ENCODE assay signal across 8 mouse cellular contexts in the genomic region with DNA sequence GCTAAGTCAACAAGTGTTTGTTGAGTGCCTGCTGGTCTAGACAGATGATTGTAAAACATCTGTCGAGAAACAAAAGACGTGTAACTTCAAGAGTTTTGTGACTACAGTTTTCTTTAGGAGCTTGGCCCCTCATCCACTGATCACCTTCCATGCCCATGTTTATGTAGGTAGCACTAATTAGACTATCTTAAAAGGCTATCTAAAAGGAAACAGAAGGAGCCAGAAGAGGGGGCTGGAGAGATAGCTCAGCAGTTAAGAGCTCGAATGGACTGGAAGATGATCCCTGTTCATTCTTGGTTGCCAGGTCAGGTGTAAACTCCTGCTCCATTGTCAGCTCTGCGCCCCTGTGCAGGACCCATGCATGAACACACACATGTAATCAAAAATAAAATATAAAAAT. TPM values are rescaled to one million over a fixed set of nuclear protein-coding genes. Genes with fewer than 3 reads are reported as not detected.
A peak's percentile ranks its signal among the peaks of the same experiment; 100 is the strongest.
DNase-seq lines count a peak whose midpoint lies in the region; ATAC-seq and TF ChIP-seq lines count a peak whose summit lies in the region.

No protein-coding gene starts in this region.

- WGBS in forebrain, embryonic 12.5 days: 61% methylated on average over 4 of the region's 4 CpGs
- 21% methylated on average over 4 of the region's 4 CpGs for WGBS in liver, embryonic 14.5 days (ENCODE audit: insufficient replicate concordance)

- peaks cover 31% of the 10 kb centered on the region for H3K4me1 ChIP-seq in E14TG2a.4 (replicated peaks; ENCODE audit: low read depth, low read length)
- peaks cover 13% of the 10 kb centered on the region for H3K4me1 ChIP-seq in forebrain, embryonic 12.5 days
- peaks cover 19 to 40% of the 10 kb centered on the region in 2 experiments for H3K4me1 ChIP-seq in liver, embryonic 14.5 days (replicated peaks; ENCODE audit: control insufficient read depth in 2 of 2, insufficient read depth in 2 of 2, low read length in 1 of 2)

- H3K4me3 ChIP-seq in E14TG2a.4 (replicated peaks; ENCODE audit: low read length): peak overlapping the region; percentile 92
- peak overlapping the region; percentile 85; the same call in 1 of the 2 replicates for H3K4me3 ChIP-seq in forebrain, embryonic 12.5 days (replicated peaks)
- peak overlapping the region; percentile 63 to 72 for H3K4me3 ChIP-seq in liver, embryonic 14.5 days (ENCODE audit: insufficient read depth in 1 of 2, low read depth in 2 of 2, low read length in 2 of 2)

- 0 out of 2 replicates have a peak, but pooled peaks cover 2% of the 10 kb centered on the region for H3K27me3 ChIP-seq in E14TG2a.4 (ENCODE audit: insufficient read depth, low read length)
- H3K27me3 ChIP-seq in forebrain, embryonic 12.5 days: no peaks in the 10 kb centered on the region
- no peaks in the 10 kb centered on the region for H3K27me3 ChIP-seq in liver, embryonic 14.5 days (ENCODE audit: control insufficient read depth, insufficient read depth, low read length)

- H3K9ac ChIP-seq in forebrain, embryonic 12.5 days: no peak overlapping the region
- H3K9ac ChIP-seq in liver, embryonic 14.5 days (replicated peaks): peak overlapping the region; percentile 87

- DNase-seq in CD4-positive, CD25-positive, alpha-beta regulatory T cell, adult 2 months (ENCODE audit: low read depth, low spot score): peak; percentile 16
- DNase-seq in liver, embryonic 14.5 days (ENCODE audit: low read depth in 3 of 3, low spot score in 3 of 3): peak in 2 of 3 experiments; percentile 43 to 58
- no peak for DNase-seq in cerebellum, adult 11 months
- no peak for DNase-seq in spleen, postnatal 14 days (ENCODE audit: low spot score in 2 of 2)
- no peak for DNase-seq in spleen, postnatal 4 days (ENCODE audit: low spot score in 2 of 2)

- no peak for TF ChIP-seq EP300 in liver, embryonic 14.5 days (IDR thresholded peaks at IDR 0.05; ENCODE audit: low read depth)

- peaks cover 30% of the 10 kb centered on the region for H3K36me3 ChIP-seq in E14TG2a.4 (ENCODE audit: insufficient read depth, low read length)
- peaks cover 22% of the 10 kb centered on the region for H3K36me3 ChIP-seq in forebrain, embryonic 12.5 days (replicated peaks)
- H3K36me3 ChIP-seq in liver, embryonic 14.5 days (replicated peaks; ENCODE audit: control insufficient read depth, insufficient read depth, low read depth): peaks cover 18% of the 10 kb centered on the region

- no peak; the same call in 1 of the 2 replicates for TF ChIP-seq CTCF in E14TG2a.4 (conservative IDR thresholded peaks at IDR 0.05; ENCODE audit: low read length)
- peak; percentile 44 for TF ChIP-seq CTCF in liver, embryonic 14.5 days (IDR thresholded peaks at IDR 0.05; ENCODE audit: low read depth)

- H3K27ac ChIP-seq in forebrain, embryonic 12.5 days: no peak overlapping the region
- peak overlapping the region; percentile 84 for H3K27ac ChIP-seq in liver, embryonic 14.5 days

- H3K9me3 ChIP-seq in E14TG2a.4 (ENCODE audit: low read length): 0 out of 2 replicates have a peak, but pooled peaks cover 8% of the 10 kb centered on the region
- H3K9me3 ChIP-seq in forebrain, embryonic 12.5 days: no peaks in the 10 kb centered on the region
- H3K9me3 ChIP-seq in liver, embryonic 14.5 days (ENCODE audit: control insufficient read depth, low read length): no peaks in the 10 kb centered on the region

- ATAC-seq in CD4-positive, CD25-positive, alpha-beta regulatory T cell, adult 4 months: no peak
- ATAC-seq in forebrain, embryonic 12.5 days (ENCODE audit: low FRiP score): no peak
- ATAC-seq in liver, embryonic 14.5 days (ENCODE audit: insufficient read depth): no peak

- H3K4me2 ChIP-seq in forebrain, embryonic 12.5 days: peak overlapping the region; percentile 60
- H3K4me2 ChIP-seq in liver, embryonic 14.5 days (ENCODE audit: low read depth): peak overlapping the region; percentile 70

RNA-seq across cellular contexts. Expression of gene Nudt9, which starts 2.0 kb away (rescaled TPM):
- polyA plus RNA-seq in CD4-positive, CD25-positive, alpha-beta regulatory T cell, adult 4 months (2017; shearing (Covaris generic)): 10 to 100 TPM; 13.5 to 22.6 TPM
- 55.8 and 58.8 TPM in 2 replicates for polyA plus RNA-seq in forebrain, embryonic 12.5 days (2016; fragmentation: Nextera tagmentation; extraction: Ambion mirVana)
- polyA plus RNA-seq in liver, embryonic 14.5 days (2012; rRNA removed): 34.5 and 48.1 TPM in 2 replicates
- 73.8 and 74.8 TPM in 2 replicates for polyA plus RNA-seq in liver, embryonic 14.5 days (2014; fragmentation: Nextera tagmentation; extraction: Ambion mirVana)

RNA-seq across cellular contexts. Expression of gene Hsd17b11, which starts 26.4 kb away (rescaled TPM):
- polyA plus RNA-seq in CD4-positive, CD25-positive, alpha-beta regulatory T cell, adult 4 months (2017; shearing (Covaris generic)): 1 to 10 TPM; 4.3 to 5.2 TPM
- polyA plus RNA-seq in forebrain, embryonic 12.5 days (2016; fragmentation: Nextera tagmentation; extraction: Ambion mirVana): 1.5 and 1.7 TPM in 2 replicates
- polyA plus RNA-seq in liver, embryonic 14.5 days (2012; rRNA removed): 6.1 and 7.9 TPM in 2 replicates
- polyA plus RNA-seq in liver, embryonic 14.5 days (2014; fragmentation: Nextera tagmentation; extraction: Ambion mirVana): 1.9 and 2.6 TPM in 2 replicates

RNA-seq across cellular contexts. Expression of gene Gm17660, which starts 29.3 kb away (rescaled TPM):
- not detected for polyA plus RNA-seq in CD4-positive, CD25-positive, alpha-beta regulatory T cell, adult 4 months (2017; shearing (Covaris generic))
- not detected in 2 replicates for polyA plus RNA-seq in forebrain, embryonic 12.5 days (2016; fragmentation: Nextera tagmentation; extraction: Ambion mirVana)
- not detected in 2 replicates for polyA plus RNA-seq in liver, embryonic 14.5 days (2012; rRNA removed)
- polyA plus RNA-seq in liver, embryonic 14.5 days (2014; fragmentation: Nextera tagmentation; extraction: Ambion mirVana): not detected in 2 replicates

Comparison
In these comparisons a context has a peak if more than half of its experiments do, and no peak if none do; other contexts are left out.
1. DNase-seq: peak in CD4-positive, CD25-positive, alpha-beta regulatory T cell, adult 2 months (single experiment) and liver, embryonic 14.5 days (2 of 3); none in cerebellum, adult 11 months (single experiment), spleen, postnatal 14 days (0 of 2) and spleen, postnatal 4 days (0 of 2).
2. Peak in every context shown above with its lines, with median percentiles within 50 percentile points of each other: H3K4me3 ChIP-seq.